Mouse (Mus musculus): Measurements from ENCODE around the gene Cblc.

The Cblc gene

GRCm38 (mm10) chr7:19750217-19751069 is 46.2 kb downstream of the Cblc start, which contains the start of gene Nectin2:
Nectin2 (minus strand) TSS chr7:19750483.
- 18% methylated on average over 19 of the region's 19 CpGs for WGBS

GRCm38 (mm10) chr7:19749389-19750216 is 47.0 kb downstream of the Cblc start:
- under 1% methylated on average over 46 of the region's 46 CpGs for WGBS

GRCm38 (mm10) chr7:19748219-19749195 is 48.1 kb downstream of the Cblc start:
- 2% methylated on average over 32 of the region's 32 CpGs for WGBS

- WGBS = 34% methylated on average over 25 of the region's 25 CpGs
These were observed 49.0 kb downstream of the Cblc start for GRCm38 (mm10) chr7:19747420-19748218.

GRCm38 (mm10) chr7:19746426-19747201 is 50.0 kb downstream of the Cblc start:
- 68% methylated on average over 6 of the region's 6 CpGs for WGBS

- 89% methylated on average over 8 of the region's 10 CpGs for WGBS
These were observed 50.6 kb downstream of the Cblc start for GRCm38 (mm10) chr7:19745971-19746370.

GRCm38 (mm10) chr7:19744590-19745385 is 51.8 kb downstream of the Cblc start:
- 80% methylated on average over 14 of the region's 14 CpGs for WGBS

- 85% methylated on average over 6 of the region's 6 CpGs for WGBS
These were observed 52.8 kb downstream of the Cblc start for GRCm38 (mm10) chr7:19743791-19744190.

- WGBS = 72% methylated on average over 5 of the region's 5 CpGs
These were observed 54.1 kb downstream of the Cblc start for GRCm38 (mm10) chr7:19742468-19742867.

GRCm38 (mm10) chr7:19741329-19742031 is 55.1 kb downstream of the Cblc start:
- 50% methylated on average over 8 of the region's 8 CpGs for WGBS

GRCm38 (mm10) chr7:19740269-19740668 is 56.3 kb downstream of the Cblc start:
- WGBS = 82% methylated on average over 11 of the region's 11 CpGs

GRCm38 (mm10) chr7:19738771-19739170 is 57.8 kb downstream of the Cblc start:
- 93% methylated on average over 3 of the region's 3 CpGs for WGBS

GRCm38 (mm10) chr7:19736389-19737057 is 60.1 kb downstream of the Cblc start:
- WGBS = 90% methylated on average over 16 of the region's 16 CpGs

- WGBS = 85% methylated on average over 10 of the region's 10 CpGs
These were observed 62.4 kb downstream of the Cblc start for GRCm38 (mm10) chr7:19734178-19734666.

Data from cerebral cortex, adult 2 months (tissue).